Mouse (Mus musculus) frontal cortex, adult 2 months (tissue): ENCODE results near the gene Gnai3. TPM values are rescaled to one million over a fixed set of nuclear protein-coding genes. Genes with fewer than 3 reads are reported as not detected.

Experiments used
- DNase-seq, 2 experiments: peaks; one replicate each; pipeline ENCODE4 v3.0.0; 2022; ENCODE audit warnings: low spot score in 1 of 2; ENCODE audit errors: extremely low spot score in 1 of 2
- polyA plus RNA-seq: library from polyadenylated mRNA; depleted of rRNA; stranded (reverse); fragments of >200 nt; gene quantifications from 2 replicates; pipeline ENCODE4 v1.2.3, GENCODE M21; 2012

The Gnai3 gene
- polyA plus RNA-seq, 1 experiment, result 37.3 TPM

DNA sequence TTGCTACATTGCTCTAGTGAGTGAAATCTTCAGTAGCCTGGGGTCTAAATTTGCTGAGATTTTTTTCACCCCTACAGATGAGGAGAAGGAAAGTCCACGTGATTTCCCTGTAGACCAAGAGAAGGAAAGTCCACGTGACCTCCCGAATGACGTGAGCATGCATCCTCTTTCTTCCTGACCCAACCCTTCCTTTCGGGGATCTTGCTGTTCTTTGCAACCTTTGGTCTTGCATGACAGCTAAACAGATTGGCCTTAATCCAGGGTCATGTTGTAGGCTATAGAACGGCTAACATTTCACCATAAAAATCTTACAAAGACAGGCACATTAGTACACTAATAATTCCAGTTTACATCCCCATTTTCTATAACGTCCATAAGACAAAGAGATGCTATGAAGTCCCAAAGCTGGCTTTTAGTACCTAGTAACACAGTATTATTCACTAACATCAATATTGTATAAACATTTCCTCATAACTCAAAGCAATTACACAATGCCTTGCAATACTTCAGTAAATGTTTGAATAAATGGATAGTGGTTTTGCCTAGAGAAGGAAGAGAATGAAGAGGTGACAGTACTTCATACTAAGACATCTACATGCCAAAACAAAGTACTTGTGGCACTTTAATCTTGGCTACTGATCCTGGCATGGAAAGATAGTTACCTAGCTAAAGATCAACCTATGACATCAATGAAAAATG, 32.2 kb downstream of the Gnai3 start:
- no peak for DNase-seq

DNA sequence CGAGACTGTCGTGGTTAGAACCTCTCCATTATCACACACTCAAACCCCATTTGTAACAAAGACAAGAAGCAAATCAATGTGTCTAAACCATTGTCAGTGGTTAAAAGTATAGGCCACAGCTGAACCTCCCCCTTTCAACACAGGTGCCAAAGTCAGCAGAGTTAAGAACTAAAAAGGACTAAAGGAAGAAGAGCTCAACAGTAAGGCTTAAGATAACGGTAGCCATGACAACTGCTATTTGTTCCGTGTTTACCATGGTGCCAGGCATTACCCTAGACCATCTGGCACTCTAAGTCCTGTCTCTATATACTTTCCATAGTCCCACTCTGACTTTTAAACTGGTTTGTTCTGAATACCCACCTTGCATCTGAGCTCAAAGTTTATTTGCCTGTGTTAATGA, 33.3 kb downstream of the Gnai3 start:
- no peak for DNase-seq

DNA sequence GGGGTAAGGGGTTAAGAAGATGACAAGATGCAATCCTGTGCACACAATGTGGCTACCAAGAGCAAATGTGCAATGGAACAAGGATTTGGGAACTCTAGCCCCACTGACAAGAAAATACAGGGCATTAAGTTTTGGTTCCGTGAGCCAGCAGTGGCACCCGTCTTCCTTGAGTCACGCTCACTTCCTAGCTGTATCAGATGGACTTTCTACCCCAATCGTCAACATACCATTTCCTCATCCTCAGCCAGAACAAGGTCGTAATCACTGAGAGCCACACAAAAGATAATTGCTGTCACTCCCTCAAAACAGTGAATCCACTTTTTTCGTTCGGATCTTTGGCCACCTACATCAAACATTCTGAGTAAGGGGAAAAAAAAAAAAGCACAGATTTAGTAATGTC, 33.7 kb downstream of the Gnai3 start:
- DNase-seq, result no peak

DNA sequence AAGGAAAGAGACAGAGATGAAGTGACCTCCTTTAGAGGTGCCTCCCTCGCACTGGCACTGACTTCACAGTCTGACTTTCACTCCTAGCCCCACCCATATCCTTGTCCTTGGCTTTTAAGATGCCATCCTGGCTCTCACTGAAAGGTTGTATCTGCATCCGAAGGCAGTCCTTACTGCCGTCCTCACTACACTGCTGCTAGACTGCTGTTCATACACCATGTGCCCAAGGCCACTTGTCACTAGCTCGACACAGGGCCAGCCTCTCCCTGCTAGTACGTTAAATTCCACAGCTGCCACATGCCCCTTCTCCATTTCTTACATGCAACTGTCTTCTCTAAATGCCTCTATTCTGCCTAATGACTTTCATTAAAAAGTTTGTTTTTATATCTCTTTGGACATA, 34.6 kb downstream of the Gnai3 start:
- no peak for DNase-seq

DNA sequence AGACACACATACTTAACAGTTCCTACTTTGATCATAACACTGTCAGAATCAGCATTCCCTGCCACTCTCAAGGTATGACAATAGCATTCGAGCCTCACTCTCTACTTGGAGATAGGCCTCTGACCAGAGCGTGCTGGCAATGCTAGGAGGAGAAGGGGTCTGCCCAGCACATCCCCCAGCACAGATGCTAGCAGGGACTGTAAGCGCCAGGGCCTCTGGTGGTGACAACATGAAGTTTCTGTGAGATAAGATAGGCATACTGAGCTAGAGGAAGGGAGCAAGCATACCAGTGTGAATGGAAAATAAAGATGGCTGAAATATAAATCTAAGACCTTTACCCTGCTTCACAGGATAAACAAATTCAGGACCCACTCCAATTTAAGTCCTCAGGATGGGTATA, 40.7 kb downstream of the Gnai3 start:
- no peak for DNase-seq

DNA sequence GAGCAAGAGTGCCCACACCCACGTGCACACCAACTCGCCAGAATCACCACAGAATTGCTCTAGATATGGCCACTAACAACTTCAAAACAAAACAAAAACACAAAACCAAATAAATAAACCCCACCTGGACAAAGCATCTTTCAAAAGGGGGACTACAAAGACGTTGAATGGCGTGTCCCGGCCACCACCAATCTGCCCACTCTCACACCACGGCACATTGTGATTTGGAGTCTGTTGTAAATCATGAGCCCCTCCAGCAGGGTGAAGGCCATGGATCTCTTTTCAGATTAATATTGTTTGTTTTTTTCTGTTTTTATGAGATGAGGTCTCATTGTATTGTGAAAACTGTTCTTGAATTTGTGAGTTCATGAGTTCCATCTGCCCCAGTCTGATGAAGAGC, 43.9 kb downstream of the Gnai3 start:
- no peak for DNase-seq

DNA sequence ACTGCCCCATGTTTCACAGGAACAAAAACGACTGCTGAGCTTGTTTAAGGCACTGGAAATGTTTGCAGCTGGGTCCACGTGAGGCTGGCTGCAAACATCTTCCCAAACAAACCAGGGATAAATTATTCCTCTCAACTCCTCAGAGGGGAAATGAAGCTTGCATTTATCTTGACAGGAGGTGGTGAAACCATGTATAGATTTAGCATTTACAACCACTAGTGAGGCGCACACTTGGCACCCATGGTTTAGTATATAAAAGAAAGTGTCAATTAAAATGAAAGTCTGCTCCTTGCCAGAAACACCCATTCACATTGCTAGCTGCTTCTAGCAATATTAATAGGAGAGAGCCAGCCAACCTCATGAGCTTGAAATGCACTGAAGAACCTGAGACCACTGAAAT, 44.4 kb downstream of the Gnai3 start:
- no peak for DNase-seq

DNA sequence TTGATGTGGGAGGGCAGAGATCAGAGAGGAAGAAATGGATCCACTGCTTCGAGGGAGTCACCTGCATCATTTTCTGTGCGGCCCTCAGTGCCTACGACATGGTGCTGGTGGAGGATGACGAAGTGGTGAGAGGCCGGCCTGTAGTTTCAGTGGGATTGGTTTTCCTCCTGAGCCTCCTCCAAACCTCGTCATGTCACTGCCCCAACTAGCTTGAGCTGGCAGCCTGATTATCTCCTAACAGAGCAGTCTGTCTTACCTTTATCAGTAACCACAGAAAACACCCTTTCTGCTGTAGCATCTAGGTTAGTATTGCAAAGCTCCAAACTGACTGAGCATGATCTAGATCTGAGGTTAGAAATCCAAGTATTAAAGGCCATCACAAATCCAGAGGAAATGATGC, 47.6 kb downstream of the Gnai3 start:
- DNase-seq, result no peak

DNA sequence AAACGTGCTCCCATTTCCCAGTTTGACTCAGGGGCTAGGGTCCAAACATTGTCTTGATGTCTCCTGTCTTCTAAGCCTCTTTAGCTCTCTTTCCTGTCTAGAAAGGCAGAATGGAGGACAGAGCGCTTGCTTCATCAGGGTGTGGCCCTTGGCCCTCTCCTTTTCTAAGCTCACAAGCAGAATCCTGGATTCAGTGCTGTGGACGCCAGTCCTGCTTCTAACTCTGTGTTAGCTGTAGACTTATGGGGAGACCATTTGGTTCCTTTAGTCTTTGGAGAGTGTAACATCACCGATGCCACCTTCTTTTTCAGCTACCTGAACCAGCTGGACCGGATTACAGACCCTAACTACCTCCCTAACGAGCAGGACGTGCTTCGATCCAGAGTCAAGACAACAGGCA, 48.3 kb downstream of the Gnai3 start:
- no peak for DNase-seq

DNA sequence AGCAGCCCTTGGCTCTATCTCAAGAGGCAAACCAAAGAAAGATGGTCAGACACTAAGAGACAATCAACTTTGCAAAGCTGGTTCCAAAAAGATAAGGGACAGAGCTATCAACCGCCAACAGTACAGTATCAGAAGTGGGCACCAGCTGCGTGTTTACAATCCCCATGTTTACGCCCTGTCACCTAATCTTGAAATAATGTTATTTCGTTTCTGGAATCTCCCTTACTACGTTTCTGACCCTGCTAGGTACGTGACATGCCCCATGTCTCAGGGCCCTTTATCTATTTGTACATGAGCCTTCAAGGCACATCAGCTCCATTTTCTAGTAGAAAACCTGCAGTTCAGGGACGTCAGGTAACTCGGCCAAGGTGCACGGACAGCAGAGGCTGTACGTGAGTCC, 49.2 kb downstream of the Gnai3 start:
- no peak for DNase-seq

DNA sequence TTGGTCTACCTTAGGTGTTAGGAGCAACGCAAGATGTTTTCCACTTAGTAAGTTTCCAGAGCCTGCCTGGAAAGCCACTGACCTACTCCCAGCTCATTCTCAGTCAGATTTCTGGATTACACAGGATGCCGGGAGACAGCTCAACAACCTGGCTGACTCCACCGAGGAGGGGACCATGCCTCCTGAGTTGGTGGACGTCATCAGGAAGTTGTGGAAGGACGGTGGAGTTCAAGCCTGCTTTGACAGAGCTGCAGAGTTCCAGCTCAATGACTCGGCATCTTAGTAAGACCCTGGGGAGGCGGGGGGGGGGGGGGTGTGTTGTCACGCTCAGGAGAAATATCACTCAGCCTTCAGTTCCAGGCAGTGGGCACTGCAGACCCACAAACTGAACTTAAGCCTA, 49.7 kb downstream of the Gnai3 start:
- DNase-seq, result no peak

DNA sequence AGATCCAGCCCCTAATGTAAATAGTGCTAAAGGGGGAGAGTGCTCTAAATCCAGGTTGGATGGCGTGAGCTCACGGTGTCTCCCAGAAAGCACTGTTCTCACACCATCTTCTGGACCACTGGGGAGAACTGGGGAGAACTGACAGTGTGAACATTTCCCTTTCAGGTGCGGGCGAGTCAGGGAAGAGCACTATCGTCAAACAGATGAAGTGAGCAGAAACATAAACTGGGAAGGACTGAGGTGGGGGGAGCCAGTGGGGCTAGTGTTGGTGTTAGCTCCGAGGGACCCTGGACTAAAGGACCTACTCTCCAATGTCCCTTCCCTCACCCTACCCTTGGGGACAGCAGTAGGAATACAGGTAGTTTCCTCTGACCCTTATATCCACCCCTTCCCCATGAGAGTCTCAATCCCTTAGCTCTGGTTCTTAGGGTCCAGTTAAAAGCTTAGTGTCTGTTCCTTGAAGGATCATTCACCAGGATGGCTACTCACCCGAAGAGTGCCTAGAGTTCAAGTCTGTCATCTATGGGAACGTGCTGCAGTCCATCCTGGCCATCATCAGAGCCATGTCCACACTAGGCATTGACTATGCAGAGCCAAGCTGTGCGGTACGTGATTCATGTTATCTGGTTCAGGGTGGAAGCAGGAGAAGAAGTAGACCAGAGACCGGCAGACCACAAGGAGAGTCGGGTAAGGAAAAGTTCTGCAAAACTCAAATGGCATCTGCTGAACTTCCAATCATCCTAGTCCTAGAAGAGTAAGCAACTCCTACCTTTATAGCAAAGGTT, 50.8 kb downstream of the Gnai3 start:
- DNase-seq, result no peak

DNA sequence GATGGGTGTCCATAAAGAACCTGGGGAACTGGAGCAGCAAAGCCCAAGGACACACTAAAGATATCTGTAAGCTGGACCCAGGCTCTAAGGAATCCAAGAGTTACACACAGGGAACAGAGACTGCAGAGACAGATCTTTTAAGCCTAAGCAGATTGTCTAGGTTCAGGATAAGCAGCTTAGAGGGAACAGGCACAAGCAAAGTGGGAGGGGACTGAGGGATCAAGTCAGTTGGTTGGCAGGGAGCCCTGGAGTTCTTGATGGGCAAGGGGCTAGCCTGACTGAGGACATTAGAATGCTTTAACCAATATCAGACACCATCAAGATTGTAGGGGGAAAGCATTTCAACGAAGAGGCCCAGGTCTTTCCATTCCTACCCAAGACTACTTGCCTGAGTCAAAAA, 51.8 kb downstream of the Gnai3 start:
- no peak for DNase-seq

DNA sequence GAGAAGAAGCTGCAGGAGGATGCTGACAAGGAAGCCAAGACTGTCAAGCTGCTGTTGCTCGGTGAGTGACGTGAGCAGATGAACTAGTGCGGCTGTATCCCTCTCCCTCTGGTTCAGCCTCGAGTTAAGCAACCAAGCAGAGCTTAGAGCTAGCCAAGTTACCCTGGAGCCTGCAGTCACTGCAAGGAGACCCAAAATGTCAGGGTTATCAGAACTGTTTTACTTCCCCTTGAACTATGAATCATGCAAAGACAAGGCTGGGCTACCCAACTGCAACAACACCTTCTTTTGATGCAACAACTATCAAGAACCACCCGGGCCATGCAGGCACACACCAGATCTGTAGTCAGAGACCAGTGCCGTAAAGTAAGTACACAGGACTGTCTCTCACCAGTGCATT, 52.6 kb downstream of the Gnai3 start:
- DNase-seq, result no peak

DNA sequence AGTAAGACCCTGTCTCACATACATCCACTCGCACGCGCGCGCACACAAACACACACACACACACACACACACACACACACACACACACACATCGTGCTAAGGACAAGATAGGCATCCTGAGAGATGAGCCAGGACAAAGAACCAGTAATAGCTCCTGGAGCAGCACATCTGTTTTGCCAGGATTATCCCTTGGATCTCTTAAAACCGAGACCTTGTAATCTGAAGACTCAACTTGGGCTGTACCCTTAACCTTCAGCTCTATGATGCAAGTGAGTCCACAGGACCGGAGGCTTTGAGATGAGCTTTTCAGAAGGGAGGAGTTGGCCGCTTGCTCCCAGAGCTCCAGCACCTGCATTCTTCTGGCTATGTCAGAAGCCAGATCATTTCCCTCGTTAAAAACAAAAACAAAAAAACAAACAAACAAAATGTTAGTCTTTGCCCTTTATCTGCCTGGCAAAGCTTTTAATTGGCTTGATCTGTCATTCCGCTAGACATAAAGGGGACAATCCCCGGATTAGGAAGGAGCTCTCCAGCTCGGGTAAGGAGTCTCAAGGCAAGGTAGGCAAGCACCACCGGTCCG, 53.3 kb downstream of the Gnai3 start, which contains the start of gene Gnat2:
Gene Gnat2, plus strand, starts transcription at position 254 of the 580 bp plus-strand sequence.
- DNase-seq, result no peak

DNA sequence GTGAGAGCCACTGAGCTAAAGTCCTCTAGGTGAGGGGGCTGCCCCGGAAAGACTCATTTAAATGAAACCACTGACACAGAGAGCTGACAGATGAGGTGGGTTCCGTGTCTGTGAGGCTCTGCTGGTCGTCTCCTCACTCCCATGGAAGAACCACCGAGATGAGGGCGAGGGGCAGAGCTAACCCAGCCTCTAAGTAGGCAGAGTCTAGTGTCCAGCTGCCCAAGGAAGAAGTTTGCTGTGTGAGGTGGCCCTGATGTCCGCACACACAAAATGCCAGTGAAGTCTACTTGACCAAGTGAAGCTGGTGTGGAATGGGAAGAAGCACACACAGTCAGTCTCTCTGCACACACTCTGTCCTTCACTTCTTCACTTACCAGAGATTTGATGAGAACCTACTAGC, 53.9 kb downstream of the Gnai3 start:
- DNase-seq, result no peak

DNA sequence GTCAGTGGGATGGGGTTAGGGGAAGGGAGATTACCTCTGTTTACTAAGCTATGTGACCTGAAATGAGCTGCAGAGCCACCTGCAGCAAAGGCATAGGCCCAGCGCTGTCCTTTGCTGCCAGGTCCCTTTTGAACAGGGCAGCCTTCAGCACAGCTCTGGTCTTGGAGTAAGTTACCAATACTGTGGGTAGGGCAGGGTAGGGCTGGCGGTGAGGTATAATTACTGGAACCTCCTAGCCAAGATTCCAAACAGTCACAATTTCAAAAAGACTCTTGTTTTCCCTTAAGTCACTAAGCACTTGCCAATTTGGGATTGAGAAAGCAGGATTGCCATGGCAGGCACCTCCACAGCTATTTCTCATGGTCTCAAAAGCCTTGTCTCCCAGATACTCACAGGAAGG, 55.4 kb downstream of the Gnai3 start:
- DNase-seq, result no peak

DNA sequence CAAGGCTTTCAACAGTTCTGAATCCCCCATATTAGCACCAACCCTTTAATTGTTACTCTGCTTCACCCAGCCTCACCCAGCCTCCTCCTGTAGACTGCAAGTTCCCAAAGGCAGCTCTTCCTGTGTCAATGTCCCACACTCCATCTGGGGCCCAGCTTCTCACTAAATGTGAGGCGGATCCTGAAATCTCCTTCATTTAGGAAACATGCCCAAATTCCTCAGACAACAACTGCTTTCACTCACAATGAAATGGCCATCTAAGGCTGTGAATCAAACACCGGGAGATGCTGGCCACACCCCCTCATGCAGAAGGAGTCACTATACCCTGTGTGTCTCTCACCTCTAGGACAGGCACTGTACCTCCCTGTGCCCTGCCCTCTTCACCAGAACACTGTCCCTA, 56.0 kb downstream of the Gnai3 start:
- DNase-seq, result peak in 1 of 2 experiments; percentile 47

DNA sequence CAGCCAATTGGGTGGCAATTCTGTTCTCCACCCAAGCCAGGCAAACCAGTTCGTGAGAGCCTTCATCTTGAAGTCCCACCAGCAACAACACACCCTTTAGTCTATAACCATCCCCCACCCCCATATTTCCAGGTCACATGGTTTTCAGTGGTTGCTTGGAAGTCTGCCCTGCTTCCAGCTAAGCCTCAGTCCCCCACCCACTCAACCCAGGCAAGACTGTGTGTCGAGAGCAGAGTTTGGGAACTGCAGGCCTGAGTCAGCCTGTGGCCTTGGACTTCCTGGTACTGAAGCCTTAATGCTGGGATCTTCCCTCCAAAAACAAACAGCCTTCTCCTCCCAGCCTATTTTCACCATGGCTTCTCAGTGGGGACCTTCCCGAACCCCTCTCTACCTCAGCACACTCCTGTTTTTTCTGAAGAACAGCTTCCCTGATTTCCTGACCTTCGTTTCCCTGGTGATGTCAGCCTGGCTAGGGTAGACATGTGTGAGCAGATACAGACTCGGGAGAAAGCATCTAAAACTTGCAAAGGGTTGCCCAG, 57.0 kb downstream of the Gnai3 start:
- DNase-seq, result peak in 1 of 2 experiments; percentile 55

DNA sequence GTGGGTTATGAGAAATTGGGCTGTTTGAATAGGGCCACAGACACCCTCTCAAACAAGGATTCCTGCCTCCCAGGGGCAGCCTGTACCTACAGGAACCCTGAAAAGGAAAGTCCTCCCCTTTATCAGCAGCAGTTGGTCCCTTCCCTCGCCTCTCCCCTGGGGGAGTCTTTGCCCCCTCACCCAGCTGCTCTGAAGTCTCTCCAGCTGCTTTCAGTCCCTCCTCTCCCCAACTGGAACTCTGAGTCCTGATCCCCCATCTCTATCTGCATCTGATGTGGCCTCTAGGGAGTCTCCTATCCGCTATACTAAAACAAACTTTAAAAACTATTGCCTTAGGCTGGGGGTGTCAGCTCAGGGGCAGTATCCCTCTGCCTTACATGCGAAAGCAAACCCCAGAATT, 58.6 kb downstream of the Gnai3 start:
- DNase-seq, result no peak

DNA sequence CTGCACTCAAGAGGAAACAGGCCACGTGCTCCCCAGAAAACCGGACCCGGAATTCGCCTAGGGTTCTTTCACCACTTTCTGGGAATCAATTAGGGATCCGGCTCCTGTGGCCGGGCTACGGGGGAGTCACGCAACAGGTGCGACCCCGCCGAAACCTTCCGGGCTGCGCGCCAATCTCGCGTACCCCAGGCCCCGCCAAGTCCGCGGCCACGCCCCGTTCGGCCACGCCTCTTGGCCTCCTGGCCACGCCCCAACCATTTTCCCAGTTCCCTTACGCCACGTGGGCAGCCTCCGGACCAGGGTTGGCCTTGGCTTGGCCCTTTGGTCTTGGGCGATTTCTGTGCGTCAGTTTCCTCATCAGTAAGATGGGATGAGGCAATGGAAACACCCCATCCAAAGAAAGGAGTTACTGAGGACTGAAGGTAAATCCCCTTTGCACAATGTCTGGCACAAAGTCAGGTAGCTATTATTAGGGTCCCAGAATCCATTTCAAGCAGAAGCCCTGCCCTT, 59.4 kb downstream of the Gnai3 start, which contains the start of gene Ampd2:
Gene Ampd2, minus strand, starts transcription at position 182 of the 510 bp plus-strand sequence.
- DNase-seq, result peak in 1 of 2 experiments; percentile 31
